7 mouse cellular contexts compared by ENCODE assay signal in genomic region chr9:71770991-71771767, GRCm38 (mm10). TPM values are rescaled to one million over a fixed set of nuclear protein-coding genes. Genes with fewer than 3 reads are reported as not detected.
DNase-seq lines count a peak whose midpoint lies in the region; ATAC-seq and TF ChIP-seq lines count a peak whose summit lies in the region.

TSS of gene Cgnl1 (minus strand) at chr9:71771602.

- peaks cover 11% of the 10 kb centered on the region for H3K4me1 ChIP-seq in cerebellum, adult 2 months (ENCODE audit: control insufficient read depth, insufficient read depth, low read length)
- H3K4me1 ChIP-seq in hindbrain, embryonic 14.5 days (replicated peaks; ENCODE audit: control insufficient read depth, insufficient read depth, low read length) = peaks cover 9% of the 10 kb centered on the region; the same call in 1 of the 2 replicates
- peaks cover 15% of the 10 kb centered on the region for H3K4me1 ChIP-seq in limb, embryonic 14.5 days (ENCODE audit: control insufficient read depth, insufficient read depth, low read length)
- peaks cover 3% of the 10 kb centered on the region; the same call in 1 of the 2 replicates for H3K4me1 ChIP-seq in midbrain, embryonic 14.5 days (ENCODE audit: control insufficient read depth, insufficient read depth, low read length)

- no peak for TF ChIP-seq CTCF in cerebellum, adult 2 months (IDR thresholded peaks at IDR 0.05; ENCODE audit: borderline replicate concordance, insufficient read depth, low read depth, low read length)
- TF ChIP-seq CTCF in gastrocnemius, adult 2 months (IDR thresholded peaks at IDR 0.05) = peak; percentile 41

- H3K27me3 ChIP-seq in cerebellum, adult 2 months (ENCODE audit: control insufficient read depth, insufficient read depth, low read length) = no peaks in the 10 kb centered on the region
- peaks cover 36% of the 10 kb centered on the region for H3K27me3 ChIP-seq in hindbrain, embryonic 14.5 days (ENCODE audit: control insufficient read depth, insufficient read depth, low read length)
- no peaks in the 10 kb centered on the region for H3K27me3 ChIP-seq in limb, embryonic 14.5 days (ENCODE audit: control insufficient read depth, insufficient read depth, low read length)
- H3K27me3 ChIP-seq in midbrain, embryonic 14.5 days (ENCODE audit: control insufficient read depth, insufficient read depth, low read length) = peaks cover 35% of the 10 kb centered on the region

- H3K27ac ChIP-seq in cerebellum, adult 2 months (ENCODE audit: insufficient read depth, low read length) = peak within 1 kb of the TSS; percentile 70
- H3K27ac ChIP-seq in gastrocnemius, adult 2 months = peak within 1 kb of the TSS; percentile 86
- no peak within 1 kb of the TSS for H3K27ac ChIP-seq in hindbrain, embryonic 14.5 days
- H3K27ac ChIP-seq in limb, embryonic 14.5 days (replicated peaks; ENCODE audit: low read depth, low read length) = peak within 1 kb of the TSS; percentile 29
- no peak within 1 kb of the TSS for H3K27ac ChIP-seq in midbrain, embryonic 14.5 days (replicated peaks; ENCODE audit: low read depth, low read length)

- intact Hi-C loops in gastrocnemius, adult 2 months (cut with DNase I) = no loop called here

- peak; percentile 83 to 93 for DNase-seq in adrenal gland, adult (ENCODE audit: inconsistent age in 2 of 2, low spot score in 1 of 2)
- peak; percentile 74 to 81 for DNase-seq in cerebellum, adult 2 months
- DNase-seq in gastrocnemius, adult 2 months = peak; percentile 83
- no peak for DNase-seq in hindbrain, embryonic 14.5 days (ENCODE audit: low spot score)
- peak; percentile 73 for DNase-seq in limb, embryonic 14.5 days (ENCODE audit: low spot score)
- peak; percentile 72 for DNase-seq in midbrain, embryonic 14.5 days
- DNase-seq in testis, postnatal 10 days (ENCODE audit: low spot score) = peak; percentile 81

- peak within 1 kb of the TSS; percentile 60 for H3K9ac ChIP-seq in hindbrain, embryonic 14.5 days
- peak within 1 kb of the TSS; percentile 65 for H3K9ac ChIP-seq in limb, embryonic 14.5 days (ENCODE audit: low read depth, low read length, severe bottlenecking)
- peak within 1 kb of the TSS; percentile 54 for H3K9ac ChIP-seq in midbrain, embryonic 14.5 days (replicated peaks; ENCODE audit: low read length)

- TF ChIP-seq POLR2A in cerebellum, adult 2 months (IDR thresholded peaks at IDR 0.05; ENCODE audit: borderline replicate concordance, insufficient read depth, low read length) = peak; percentile 43; the same call in 1 of the 2 replicates
- 0 out of 2 replicates have a peak, but pooled peaks have one; percentile 43 for TF ChIP-seq POLR2A in limb, embryonic 14.5 days (IDR thresholded peaks at IDR 0.05; ENCODE audit: borderline replicate concordance, extremely low read depth, insufficient read depth, insufficient read length)

- H3K4me2 ChIP-seq in hindbrain, embryonic 14.5 days (replicated peaks) = peak within 1 kb of the TSS; percentile 80
- peak within 1 kb of the TSS; percentile 73 for H3K4me2 ChIP-seq in limb, embryonic 14.5 days (replicated peaks; ENCODE audit: low read depth, low read length, severe bottlenecking)
- peak within 1 kb of the TSS; percentile 94 for H3K4me2 ChIP-seq in midbrain, embryonic 14.5 days (ENCODE audit: low read length)

- H3K9me3 ChIP-seq in hindbrain, embryonic 14.5 days (ENCODE audit: control insufficient read depth, low read length) = 0 out of 2 replicates have a peak, but pooled peaks cover 4% of the 10 kb centered on the region
- H3K9me3 ChIP-seq in limb, embryonic 14.5 days (ENCODE audit: control insufficient read depth, low read length) = no peaks in the 10 kb centered on the region
- no peaks in the 10 kb centered on the region for H3K9me3 ChIP-seq in midbrain, embryonic 14.5 days (ENCODE audit: control insufficient read depth, low read length)

- peak; percentile 78 for ATAC-seq in hindbrain, embryonic 14.5 days (ENCODE audit: low FRiP score)
- peak; percentile 87 for ATAC-seq in limb, embryonic 14.5 days (ENCODE audit: low FRiP score, low read depth)
- ATAC-seq in midbrain, embryonic 14.5 days (ENCODE audit: low FRiP score, low TSS enrichment) = peak; percentile 46

- no peaks in the 10 kb centered on the region for H3K36me3 ChIP-seq in hindbrain, embryonic 14.5 days (replicated peaks; ENCODE audit: control insufficient read depth, insufficient read depth)
- H3K36me3 ChIP-seq in limb, embryonic 14.5 days (ENCODE audit: control insufficient read depth, insufficient read depth, low read length) = no peaks in the 10 kb centered on the region
- no peaks in the 10 kb centered on the region for H3K36me3 ChIP-seq in midbrain, embryonic 14.5 days (ENCODE audit: control insufficient read depth, insufficient read depth, low read length)

- under 1% methylated on average over 67 of the region's 67 CpGs for WGBS in cerebellum, adult 2 months
- under 1% methylated on average over 60 of the region's 67 CpGs for whole genome bisulfite sequencing in hindbrain, embryonic 14.5 days
- WGBS in limb, embryonic 14.5 days = under 1% methylated on average over 44 of the region's 67 CpGs
- under 1% methylated on average over 64 of the region's 67 CpGs for WGBS in midbrain, embryonic 14.5 days

- peak within 1 kb of the TSS; percentile 59 for H3K4me3 ChIP-seq in cerebellum, adult 2 months (replicated peaks; ENCODE audit: insufficient read depth, low read depth, low read length)
- H3K4me3 ChIP-seq in gastrocnemius, adult 2 months = peak within 1 kb of the TSS; percentile 86
- peak within 1 kb of the TSS; percentile 49 for H3K4me3 ChIP-seq in hindbrain, embryonic 14.5 days (replicated peaks; ENCODE audit: low read length)
- peak within 1 kb of the TSS; percentile 61 for H3K4me3 ChIP-seq in limb, embryonic 14.5 days (replicated peaks; ENCODE audit: low read length)
- peak within 1 kb of the TSS; percentile 51 for H3K4me3 ChIP-seq in midbrain, embryonic 14.5 days (replicated peaks; ENCODE audit: low read depth, low read length)

RNA-seq across cellular contexts. Expression of gene Cgnl1, which starts in this region (rescaled TPM):
- 25.0 and 25.9 TPM in 2 replicates for polyA plus RNA-seq in cerebellum, adult 2 months (2012; rRNA removed)
- total RNA-seq in gastrocnemius, adult 2 months (2021) = 1 to 10 TPM; 3.5 to 8.1 TPM
- 6.1 and 7.2 TPM in 2 replicates for polyA plus RNA-seq in hindbrain, embryonic 14.5 days (2014; fragmentation: Nextera tagmentation; extraction: Ambion mirVana)
- polyA plus RNA-seq in limb, embryonic 14.5 days (2012; rRNA removed) = 11.6 and 14.3 TPM in 2 replicates
- polyA plus RNA-seq in limb, embryonic 14.5 days (2014; fragmentation: Nextera tagmentation; extraction: Ambion mirVana) = 11.8 and 12.8 TPM in 2 replicates
- polyA plus RNA-seq in midbrain, embryonic 14.5 days (2014; fragmentation: Nextera tagmentation; extraction: Ambion mirVana) = 1.3 and 4.4 TPM in 2 replicates

Comparison
In these comparisons a context has a peak if more than half of its experiments do, and no peak if none do; other contexts are left out.
1. H3K27ac ChIP-seq: peak in cerebellum, adult 2 months (single experiment), gastrocnemius, adult 2 months (single experiment) and limb, embryonic 14.5 days (single experiment); none in hindbrain, embryonic 14.5 days (single experiment) and midbrain, embryonic 14.5 days (single experiment).
2. Peak in every context shown above with its lines, with median percentiles within 50 percentile points of each other: H3K4me3 ChIP-seq, ATAC-seq, H3K4me2 ChIP-seq and H3K9ac ChIP-seq.